Mouse (Mus musculus): Measurements from ENCODE around the gene Srsf1. TPM values are rescaled to one million over a fixed set of nuclear protein-coding genes. Genes with fewer than 3 reads are reported as not detected.

Srsf1 gene
- polyA plus RNA-seq, 1 experiment from 2014 or later: 88.1 TPM

GRCm38 (mm10) chr11:88011208-88011913 lies 35.8 kb upstream of the Srsf1 start:
- H3K27me3 ChIP-seq (replicated peaks; ENCODE audit: insufficient read depth, low read length): no peaks in the 10 kb centered on the region
- DNase-seq (ENCODE audit: low spot score) (no peak), ATAC-seq (peak; percentile 54)
- H3K4me2 ChIP-seq (replicated peaks; ENCODE audit: low read depth, low read length): peak overlapping the region; percentile 27
- 31% methylated on average over 11 of the region's 11 CpGs for WGBS
- H3K4me3 ChIP-seq (ENCODE audit: low read depth, low read length): no peak overlapping the region
- TF ChIP-seq EP300 (IDR thresholded peaks at IDR 0.05) (no peak), CTCF (IDR thresholded peaks at IDR 0.05) (no peak)
- H3K9ac ChIP-seq (replicated peaks; ENCODE audit: low read depth): no peak overlapping the region
- no peak overlapping the region for H3K27ac ChIP-seq (ENCODE audit: low read length)
- no peaks in the 10 kb centered on the region for H3K9me3 ChIP-seq (ENCODE audit: low read length)
- H3K4me1 ChIP-seq (ENCODE audit: insufficient read depth, low read depth, low read length): no peaks in the 10 kb centered on the region
- H3K36me3 ChIP-seq (ENCODE audit: insufficient read depth, low read length): no peaks in the 10 kb centered on the region

GRCm38 (mm10) chr11:88011914-88012419 lies 35.2 kb upstream of the Srsf1 start:
- ATAC-seq (no peak), DNase-seq (ENCODE audit: low spot score) (no peak)
- Histone ChIP-seq H3K4me2 (replicated peaks; ENCODE audit: low read depth, low read length) (peak overlapping the region; percentile 27), H3K27me3 (replicated peaks; ENCODE audit: insufficient read depth, low read length) (no peaks in the 10 kb centered on the region), H3K9ac (replicated peaks; ENCODE audit: low read depth) (no peak overlapping the region), H3K9me3 (ENCODE audit: low read length) (no peaks in the 10 kb centered on the region), H3K4me3 (ENCODE audit: low read depth, low read length) (no peak overlapping the region), H3K27ac (ENCODE audit: low read length) (no peak overlapping the region), H3K4me1 (ENCODE audit: insufficient read depth, low read depth, low read length) (no peaks in the 10 kb centered on the region), H3K36me3 (ENCODE audit: insufficient read depth, low read length) (no peaks in the 10 kb centered on the region)
- no peak for TF ChIP-seq CTCF (IDR thresholded peaks at IDR 0.05)
- no peak for TF ChIP-seq EP300 (IDR thresholded peaks at IDR 0.05)
- 52% methylated on average over 7 of the region's 7 CpGs for WGBS

GRCm38 (mm10) chr11:88012621-88013244 lies 34.4 kb upstream of the Srsf1 start:
- no peaks in the 10 kb centered on the region for H3K36me3 ChIP-seq (ENCODE audit: insufficient read depth, low read length)
- 86% methylated on average over 11 of the region's 11 CpGs for WGBS
- no peak overlapping the region for H3K27ac ChIP-seq (ENCODE audit: low read length)
- no peak overlapping the region for H3K4me2 ChIP-seq (replicated peaks; ENCODE audit: low read depth, low read length)
- DNase-seq (ENCODE audit: low spot score) (no peak), ATAC-seq (no peak)
- TF ChIP-seq CTCF (IDR thresholded peaks at IDR 0.05) (no peak), EP300 (IDR thresholded peaks at IDR 0.05) (no peak)
- H3K4me3 ChIP-seq (ENCODE audit: low read depth, low read length): no peak overlapping the region
- no peaks in the 10 kb centered on the region for H3K27me3 ChIP-seq (replicated peaks; ENCODE audit: insufficient read depth, low read length)
- no peaks in the 10 kb centered on the region for H3K4me1 ChIP-seq (ENCODE audit: insufficient read depth, low read depth, low read length)
- H3K9ac ChIP-seq (replicated peaks; ENCODE audit: low read depth): no peak overlapping the region
- H3K9me3 ChIP-seq (ENCODE audit: low read length): no peaks in the 10 kb centered on the region

- Histone ChIP-seq H3K9ac (replicated peaks; ENCODE audit: low read depth) (no peak overlapping the region), H3K27me3 (replicated peaks; ENCODE audit: insufficient read depth, low read length) (no peaks in the 10 kb centered on the region), H3K27ac (ENCODE audit: low read length) (no peak overlapping the region), H3K36me3 (ENCODE audit: insufficient read depth, low read length) (no peaks in the 10 kb centered on the region), H3K4me2 (replicated peaks; ENCODE audit: low read depth, low read length) (no peak overlapping the region), H3K9me3 (ENCODE audit: low read length) (no peaks in the 10 kb centered on the region), H3K4me3 (ENCODE audit: low read depth, low read length) (no peak overlapping the region), H3K4me1 (ENCODE audit: insufficient read depth, low read depth, low read length) (no peaks in the 10 kb centered on the region)
- WGBS: 87% methylated on average over 10 of the region's 10 CpGs
- no peak for TF ChIP-seq EP300 (IDR thresholded peaks at IDR 0.05)
- ATAC-seq (no peak), DNase-seq (ENCODE audit: low spot score) (no peak)
Measured at GRCm38 (mm10) chr11:88013632-88014031, 33.5 kb upstream of the Srsf1 start.

GRCm38 (mm10) chr11:88015161-88015560 lies 32.0 kb upstream of the Srsf1 start:
- H3K4me3 ChIP-seq (ENCODE audit: low read depth, low read length): no peak overlapping the region
- no peaks in the 10 kb centered on the region for H3K36me3 ChIP-seq (ENCODE audit: insufficient read depth, low read length)
- H3K27ac ChIP-seq (ENCODE audit: low read length): no peak overlapping the region
- no peak overlapping the region for H3K9ac ChIP-seq (replicated peaks; ENCODE audit: low read depth)
- WGBS: 84% methylated on average over 11 of the region's 11 CpGs
- H3K9me3 ChIP-seq (ENCODE audit: low read length): no peaks in the 10 kb centered on the region
- DNase-seq (ENCODE audit: low spot score): no peak
- no peaks in the 10 kb centered on the region for H3K27me3 ChIP-seq (replicated peaks; ENCODE audit: insufficient read depth, low read length)
- H3K4me1 ChIP-seq (ENCODE audit: insufficient read depth, low read depth, low read length): no peaks in the 10 kb centered on the region
- no peak overlapping the region for H3K4me2 ChIP-seq (replicated peaks; ENCODE audit: low read depth, low read length)
- ATAC-seq: no peak
- TF ChIP-seq CTCF (IDR thresholded peaks at IDR 0.05) (no peak), EP300 (IDR thresholded peaks at IDR 0.05) (no peak)

- H3K4me1 ChIP-seq (ENCODE audit: insufficient read depth, low read depth, low read length): no peaks in the 10 kb centered on the region
- 82% methylated on average over 6 of the region's 6 CpGs for WGBS
- no peak overlapping the region for H3K4me3 ChIP-seq (ENCODE audit: low read depth, low read length)
- no peak overlapping the region for H3K4me2 ChIP-seq (replicated peaks; ENCODE audit: low read depth, low read length)
- TF ChIP-seq CTCF (IDR thresholded peaks at IDR 0.05) (no peak), EP300 (IDR thresholded peaks at IDR 0.05) (no peak)
- no peaks in the 10 kb centered on the region for H3K27me3 ChIP-seq (replicated peaks; ENCODE audit: insufficient read depth, low read length)
- DNase-seq (ENCODE audit: low spot score) (no peak), ATAC-seq (no peak)
- H3K9me3 ChIP-seq (ENCODE audit: low read length): no peaks in the 10 kb centered on the region
- no peaks in the 10 kb centered on the region for H3K36me3 ChIP-seq (ENCODE audit: insufficient read depth, low read length)
- no peak overlapping the region for H3K27ac ChIP-seq (ENCODE audit: low read length)
- H3K9ac ChIP-seq (replicated peaks; ENCODE audit: low read depth): no peak overlapping the region
Measured at GRCm38 (mm10) chr11:88015795-88016194, 31.4 kb upstream of the Srsf1 start.
